Mouse (Mus musculus) ES-CJ7 (cell line): ENCODE data around the gene Treml1.

Source experiments
- DNase-seq: peaks from one replicate; pipeline ENCODE4 v3.0.0; 2011; ENCODE audit warnings: low read depth, low spot score

Treml1 gene

GRCm38 (mm10) chr17:48357892-48358291, 1.8 kb upstream of the Treml1 start:
- no peak for DNase-seq

- DNase-seq: no peak
Measured at GRCm38 (mm10) chr17:48360462-48360861, 746 bp downstream of the Treml1 start.

GRCm38 (mm10) chr17:48362346-48362745, 2.6 kb downstream of the Treml1 start:
- DNase-seq: no peak

- no peak for DNase-seq
Measured at GRCm38 (mm10) chr17:48362966-48363365, 3.2 kb downstream of the Treml1 start.

DNA sequence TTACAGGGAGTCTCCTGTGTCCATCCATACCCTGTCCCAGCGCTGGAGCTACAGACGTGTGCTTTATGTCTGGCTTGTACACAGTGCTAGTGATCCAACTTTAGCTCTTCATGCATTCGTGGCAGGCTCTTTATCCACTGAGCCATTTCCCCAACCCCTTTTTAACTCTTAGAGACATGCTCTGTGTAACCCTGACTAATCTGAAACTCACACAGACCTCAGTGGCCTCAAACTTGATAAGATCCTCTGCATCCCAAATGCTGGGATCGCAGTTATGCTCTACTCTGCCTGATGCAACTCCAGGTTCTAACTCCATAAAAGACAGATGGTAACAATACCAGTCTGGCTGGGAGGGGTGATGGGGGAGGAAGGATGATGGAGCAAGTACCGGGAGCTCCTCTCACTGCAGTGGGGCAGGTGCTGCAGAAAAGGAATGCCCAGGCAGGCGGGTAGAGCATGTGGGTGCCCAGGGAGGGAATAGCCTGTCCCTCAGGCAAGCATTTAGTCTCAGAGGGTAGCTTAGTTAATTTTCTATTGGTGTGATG, 3.8 kb downstream of the Treml1 start:
- no peak for DNase-seq

- DNase-seq: peak; percentile 35
Measured at GRCm38 (mm10) chr17:48365511-48366155, 5.9 kb downstream of the Treml1 start.

- DNase-seq: no peak
Measured at GRCm38 (mm10) chr17:48366806-48367205, 7.1 kb downstream of the Treml1 start.

DNA sequence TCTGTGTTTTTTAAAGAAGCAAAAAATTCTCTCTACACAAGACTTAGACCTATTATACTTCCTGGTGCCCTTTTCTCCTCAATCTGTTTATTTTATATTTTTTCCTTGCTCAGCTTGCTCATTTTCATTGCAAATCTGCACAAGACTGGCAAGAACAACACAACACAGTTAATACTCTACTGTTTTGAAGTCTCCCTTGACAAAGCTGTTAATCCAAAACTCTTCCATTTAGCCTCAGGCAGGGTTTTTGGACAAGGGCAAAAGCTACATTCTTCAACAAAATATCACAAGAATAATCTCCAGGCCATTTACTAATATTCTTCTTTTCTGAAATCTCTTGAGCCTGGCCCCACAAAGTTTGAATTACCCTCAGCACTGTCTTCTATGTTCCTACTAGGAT, 11.9 kb downstream of the Treml1 start:
- DNase-seq: no peak

DNA sequence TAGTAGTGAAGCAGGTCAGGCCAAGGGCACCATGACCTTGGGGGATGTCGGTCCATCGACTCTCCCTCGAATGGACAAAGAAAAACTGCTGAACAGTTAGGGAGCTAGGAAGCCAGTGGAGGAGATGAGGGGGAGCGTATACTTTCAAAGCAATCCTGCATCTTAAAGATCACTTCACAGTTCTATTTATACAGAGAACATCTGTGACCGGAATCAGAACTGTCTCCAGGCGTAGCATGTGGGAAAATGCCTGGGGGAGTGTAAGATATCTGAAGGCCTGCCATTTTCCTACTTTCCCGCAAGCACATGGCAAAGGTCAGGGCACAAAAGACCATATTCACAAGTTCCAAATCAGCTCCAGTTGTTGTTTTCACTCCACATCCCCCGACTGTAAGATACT, 13.3 kb downstream of the Treml1 start:
- DNase-seq: peak; percentile 34

DNA sequence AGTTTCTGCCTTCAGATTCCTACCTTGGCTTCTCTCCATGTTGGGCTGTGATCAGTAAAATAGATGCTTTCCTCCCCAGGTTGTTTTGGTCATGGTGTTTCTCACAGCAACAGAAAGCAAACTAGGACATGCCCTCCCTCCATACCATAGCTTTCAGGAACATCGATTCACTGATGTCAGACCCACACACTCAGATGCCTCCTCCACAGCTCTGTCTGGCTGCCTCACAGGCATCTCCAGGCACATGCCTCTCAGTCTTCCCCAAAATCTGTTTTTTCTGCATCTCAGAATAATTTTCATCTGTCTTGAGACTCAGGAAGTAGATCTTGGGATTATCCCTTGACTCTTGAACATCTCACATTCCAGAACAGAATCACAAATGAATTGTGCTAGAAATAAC, 16.4 kb downstream of the Treml1 start:
- no peak for DNase-seq

- DNase-seq: no peak
Measured at GRCm38 (mm10) chr17:48379050-48379449, 19.3 kb downstream of the Treml1 start.

GRCm38 (mm10) chr17:48385786-48386461, 26.2 kb downstream of the Treml1 start:
- DNase-seq: no peak

- no peak for DNase-seq
Measured at GRCm38 (mm10) chr17:48388666-48389065, 28.9 kb downstream of the Treml1 start.

DNA sequence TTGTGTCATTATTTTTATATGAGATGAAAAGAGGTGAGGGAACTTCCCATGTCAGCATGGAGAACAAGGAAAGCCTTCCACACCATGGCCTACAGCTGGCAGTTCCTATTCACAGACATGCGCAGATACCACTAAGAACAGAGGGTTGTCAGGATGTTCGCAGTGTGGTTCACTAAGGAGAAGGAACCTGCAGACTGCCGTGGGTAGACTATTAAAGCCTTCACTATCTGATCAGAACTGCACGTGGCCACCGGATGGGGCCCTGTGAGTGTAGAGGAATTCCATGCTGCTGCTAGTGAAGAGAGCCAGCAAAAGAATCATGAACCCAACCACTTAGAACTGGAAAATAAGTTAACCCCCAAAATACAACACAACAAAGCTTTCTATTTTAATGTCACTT, 29.7 kb downstream of the Treml1 start:
- no peak for DNase-seq

DNA sequence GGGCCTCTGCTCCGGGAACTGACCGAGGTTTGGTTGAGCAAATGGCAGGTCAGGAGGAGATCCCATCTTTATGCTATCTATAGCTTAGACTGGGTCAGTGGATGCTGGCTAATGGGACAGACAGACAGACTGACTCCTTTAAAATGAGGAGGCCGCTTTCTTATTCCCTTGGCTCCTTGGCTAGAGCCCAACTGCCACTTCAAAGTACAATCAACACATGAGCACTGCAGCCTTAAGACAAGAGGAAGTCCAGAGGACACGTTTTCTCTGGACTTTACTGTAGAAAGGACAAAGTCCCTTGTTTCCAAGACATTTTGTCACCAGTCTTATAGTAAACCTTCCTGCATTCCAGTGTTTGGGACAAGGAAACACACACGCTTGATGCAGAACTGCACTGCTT, 31.7 kb downstream of the Treml1 start:
- DNase-seq: no peak

DNA sequence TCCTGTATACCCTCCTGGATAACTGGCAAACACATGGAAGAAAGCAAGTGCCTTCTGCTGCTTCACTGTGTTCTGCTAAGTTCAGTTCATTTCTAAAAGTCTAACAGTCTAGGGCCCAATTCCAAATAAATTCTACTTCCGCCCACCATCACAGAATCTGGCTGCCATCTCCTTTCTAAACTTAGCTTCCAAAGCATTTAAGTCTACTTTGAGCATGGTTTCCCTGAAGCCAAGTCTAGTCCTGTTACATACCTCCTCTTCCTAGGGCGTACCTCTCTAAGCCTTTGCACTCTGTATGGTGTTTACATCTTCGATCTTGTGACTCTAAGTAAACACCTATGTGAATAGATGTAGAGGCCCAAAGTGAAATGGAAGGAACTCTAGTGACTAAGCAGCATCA, 32.9 kb downstream of the Treml1 start:
- DNase-seq: no peak

- DNase-seq: no peak
Measured at GRCm38 (mm10) chr17:48401710-48402109, 42.0 kb downstream of the Treml1 start.

GRCm38 (mm10) chr17:48402751-48403150, 43.0 kb downstream of the Treml1 start:
- no peak for DNase-seq

GRCm38 (mm10) chr17:48403848-48404247, 44.1 kb downstream of the Treml1 start:
- DNase-seq: no peak

DNA sequence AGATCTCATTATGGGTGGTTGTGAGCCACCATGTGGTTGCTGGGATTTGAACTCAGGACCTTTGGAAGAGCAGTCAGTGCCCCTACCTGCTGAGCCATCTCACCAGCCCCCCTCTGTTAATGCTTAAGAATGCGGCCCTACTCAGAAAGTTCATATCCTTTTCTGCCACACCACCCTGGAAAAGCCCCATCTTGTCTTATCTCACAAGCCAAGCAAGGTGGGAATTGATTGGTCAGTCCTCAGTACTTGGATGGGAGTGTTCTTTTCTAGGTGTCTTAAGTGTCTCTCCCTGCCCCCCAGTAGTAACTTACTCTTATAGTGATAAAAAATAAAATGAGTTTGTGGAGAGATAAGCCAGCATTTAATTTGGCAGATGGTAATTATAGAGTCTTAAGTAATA, 45.0 kb downstream of the Treml1 start:
- no peak for DNase-seq

- DNase-seq: no peak
Measured at GRCm38 (mm10) chr17:48407154-48407553, 47.4 kb downstream of the Treml1 start.

- no peak for DNase-seq
Measured at GRCm38 (mm10) chr17:48407910-48408525, 48.3 kb downstream of the Treml1 start.
